Mouse (Mus musculus) frontal cortex, postnatal 36 days (tissue): Measurements from ENCODE around the gene Dpm1.

Experiments
- DNase-seq, 2 experiments: peaks; one replicate each; pipeline ENCODE4 v3.0.0; 2022; ENCODE audit warnings: low spot score in 2 of 2

Dpm1 gene

DNA sequence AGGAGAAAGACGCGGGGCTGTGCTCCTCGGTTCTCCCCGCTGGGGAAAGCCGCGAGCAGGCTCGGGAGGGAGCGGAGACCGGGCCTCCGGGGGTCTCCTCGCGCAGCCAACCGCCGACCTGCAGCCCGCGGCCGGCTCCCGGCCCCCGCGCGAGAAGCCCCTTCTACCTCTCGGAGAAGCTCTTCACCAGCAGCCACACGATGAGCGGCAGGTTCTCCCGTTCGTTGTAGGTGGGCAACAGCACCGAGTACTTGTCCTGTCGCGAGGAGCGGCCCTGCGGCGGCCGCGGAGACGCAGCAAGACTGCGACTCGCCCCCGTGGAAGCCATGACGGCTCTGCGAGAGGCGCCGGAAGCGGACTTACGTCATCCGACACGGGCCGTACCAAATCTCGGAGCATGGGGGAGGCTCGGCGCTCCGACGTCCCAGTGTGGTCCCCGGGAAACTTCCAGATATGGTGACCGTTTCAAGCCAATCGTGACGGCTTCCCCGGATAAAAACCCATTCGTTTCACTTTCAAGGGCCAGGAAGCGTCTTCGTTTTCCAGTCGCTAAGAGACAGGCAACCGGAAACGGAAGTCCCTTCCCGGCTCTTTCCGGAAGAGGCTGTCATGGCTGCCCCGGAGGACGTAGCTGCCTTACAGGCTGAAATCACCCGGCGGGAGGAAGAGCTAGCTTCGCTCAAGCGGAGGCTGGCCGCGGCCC is at the start of gene Dpm1, which contains the start of the genes Gm20716 and Mocs3:
Dpm1 (minus strand) TSS at position 566 of the 703 bp plus-strand sequence.
Gm20716 (minus strand) TSS at position 339 of the 703 bp plus-strand sequence.
Mocs3 (plus strand) TSS at position 597 of the 703 bp plus-strand sequence.
- DNase-seq = peak; percentile 92 to 93

- DNase-seq = peak; percentile 64 to 69
Measured at GRCm38 (mm10) chr2:168274374-168274935, 44.1 kb upstream of the Dpm1 start.

GRCm38 (mm10) chr2:168273387-168273786 is 43.0 kb upstream of the Dpm1 start:
- DNase-seq = no peak

DNA sequence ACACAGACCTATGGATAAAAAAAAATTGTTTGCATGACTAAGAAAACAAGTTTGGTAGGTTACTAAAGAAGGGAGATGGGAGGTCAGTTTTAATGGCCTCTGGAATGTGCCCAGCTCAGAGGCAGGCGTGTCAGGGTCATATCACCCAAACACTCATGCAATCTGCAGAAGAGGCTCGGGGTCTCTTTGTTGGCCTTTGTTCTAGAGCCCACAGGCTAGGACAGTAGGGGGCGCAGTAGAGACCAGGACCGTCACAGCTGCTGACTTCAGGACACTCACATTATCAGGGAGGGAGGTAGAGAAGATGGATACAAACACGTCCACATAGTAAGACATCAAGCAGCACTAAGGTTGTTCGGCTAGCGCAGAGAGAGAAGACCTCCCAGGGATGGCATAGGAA is 37.6 kb upstream of the Dpm1 start:
- DNase-seq = no peak

DNA sequence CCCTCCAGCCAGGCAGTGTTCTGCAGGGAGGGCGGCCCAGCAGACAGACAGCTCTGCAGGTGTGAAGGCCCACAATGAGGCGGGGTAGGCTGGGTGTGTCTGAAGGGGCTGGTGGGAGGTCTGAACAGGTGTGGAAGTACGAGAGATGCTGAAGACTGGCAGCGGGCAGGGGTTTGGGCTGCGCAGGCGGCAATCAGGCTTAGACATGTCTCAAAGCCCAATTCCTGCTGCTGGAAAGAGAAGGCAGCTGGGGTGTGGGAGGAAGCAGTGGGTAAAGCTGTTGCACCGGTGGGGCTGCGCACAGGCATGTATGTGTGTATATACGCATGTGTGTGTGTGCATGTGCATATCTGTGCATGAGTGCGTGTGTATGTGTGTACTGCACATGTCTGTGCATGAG is 30.5 kb upstream of the Dpm1 start:
- DNase-seq = peak; percentile 63 to 85

DNA sequence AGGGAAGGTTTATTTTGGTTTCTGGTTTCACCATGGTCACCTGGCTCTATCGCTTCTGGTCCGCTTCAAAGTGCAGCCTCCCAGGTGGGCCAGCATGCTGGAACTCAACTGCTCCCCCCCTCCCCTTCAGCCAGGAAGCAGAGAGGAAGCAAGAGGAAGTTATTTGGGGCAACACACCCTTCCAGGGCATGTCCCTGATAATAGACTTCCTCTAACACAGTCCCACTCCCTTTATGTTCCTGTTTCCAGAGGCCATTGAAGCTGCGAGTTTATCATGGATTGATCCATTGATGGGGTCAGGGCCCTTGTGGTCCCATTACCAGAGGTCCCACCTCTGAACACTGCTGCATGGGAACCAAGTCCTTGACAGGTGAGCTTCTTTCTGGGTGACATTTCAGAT is 29.7 kb upstream of the Dpm1 start:
- no peak for DNase-seq

GRCm38 (mm10) chr2:168259046-168259445 is 28.7 kb upstream of the Dpm1 start:
- no peak for DNase-seq

- no peak for DNase-seq
Measured at GRCm38 (mm10) chr2:168257188-168257587, 26.8 kb upstream of the Dpm1 start.

DNA sequence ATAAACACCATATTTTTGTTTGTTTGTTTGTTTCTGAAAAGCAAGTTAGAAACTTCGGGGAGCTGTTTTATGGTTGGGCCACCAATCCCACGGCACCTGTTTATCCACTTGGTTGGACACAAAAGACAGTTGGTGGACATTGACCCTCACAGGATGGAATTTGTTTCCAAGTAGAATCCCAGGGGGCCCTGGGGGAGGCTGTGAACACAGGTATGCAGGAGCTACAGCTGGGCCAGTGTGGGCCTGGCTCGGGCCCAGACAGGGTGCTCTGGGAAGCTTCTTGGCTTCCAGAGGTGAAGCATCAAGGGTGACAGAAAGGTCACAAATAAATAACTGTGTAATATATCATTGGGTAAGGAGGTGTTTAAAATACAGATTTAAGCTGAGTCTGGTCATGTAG is 26.1 kb upstream of the Dpm1 start:
- DNase-seq = no peak

DNA sequence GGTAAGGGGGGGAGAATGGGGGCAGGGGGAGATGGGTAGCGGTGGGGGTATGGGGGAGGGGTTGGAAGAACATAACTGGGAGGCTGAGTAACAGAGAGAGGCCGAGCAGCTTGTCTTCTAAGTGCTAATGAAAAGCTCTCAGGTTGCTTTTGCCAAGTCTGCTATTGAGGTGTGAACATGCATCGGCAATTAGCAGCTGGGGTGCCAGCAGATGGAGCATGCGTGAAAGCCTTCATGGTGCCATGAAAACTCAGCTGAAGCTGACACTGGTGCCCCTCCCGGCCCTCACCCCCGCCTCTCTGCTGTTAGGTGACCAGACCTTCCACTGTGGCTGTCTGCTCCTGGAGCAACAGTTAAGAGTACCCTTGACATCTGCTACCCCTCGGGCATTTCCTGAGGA is 23.4 kb upstream of the Dpm1 start:
- DNase-seq = peak in 1 of 2 experiments; percentile 66

- DNase-seq = no peak
Measured at GRCm38 (mm10) chr2:168252639-168253292, 22.4 kb upstream of the Dpm1 start.

DNA sequence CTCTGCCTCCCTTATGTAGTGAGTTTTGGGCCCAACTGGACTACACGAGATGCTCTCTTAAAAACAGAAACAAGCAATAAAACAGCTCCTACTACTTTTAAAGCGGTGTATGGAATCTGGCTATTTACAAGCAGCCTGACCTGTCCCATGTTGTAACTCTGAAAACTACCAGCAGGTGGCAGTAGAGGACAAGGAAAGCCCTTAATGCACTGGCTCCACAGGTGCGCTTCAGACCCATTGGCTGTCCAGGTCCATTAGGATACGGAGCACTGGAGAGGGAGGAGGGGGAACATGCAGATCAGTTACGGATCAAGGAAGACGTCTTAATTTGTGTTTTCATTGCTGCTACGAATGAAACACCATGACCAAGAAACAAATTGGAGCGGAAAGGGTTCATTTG is 19.9 kb upstream of the Dpm1 start:
- peak; percentile 87 to 94 for DNase-seq

GRCm38 (mm10) chr2:168248856-168249245 is 18.5 kb upstream of the Dpm1 start:
- DNase-seq = no peak

GRCm38 (mm10) chr2:168248167-168248855 is 17.9 kb upstream of the Dpm1 start:
- no peak for DNase-seq

DNA sequence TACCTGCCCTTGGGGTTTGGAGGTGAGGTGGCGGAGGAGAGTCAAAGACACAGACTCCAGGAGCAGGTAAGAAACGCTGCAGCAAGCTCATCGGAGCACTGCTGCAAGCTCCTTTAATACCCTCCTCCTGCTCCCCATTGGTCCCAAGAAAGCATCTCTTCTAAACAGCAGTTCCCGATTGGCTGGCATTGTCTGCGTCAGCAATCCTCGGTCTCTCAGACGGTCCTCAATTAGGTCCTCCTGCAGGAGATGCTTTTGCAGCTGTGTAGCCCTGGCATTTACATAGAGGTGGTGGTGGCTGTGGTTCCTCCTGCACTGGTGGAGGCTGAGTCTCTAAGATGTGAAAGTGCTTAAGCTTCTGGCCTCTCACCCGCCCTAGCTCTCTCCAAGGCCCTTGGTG is 15.2 kb upstream of the Dpm1 start:
- no peak for DNase-seq

DNA sequence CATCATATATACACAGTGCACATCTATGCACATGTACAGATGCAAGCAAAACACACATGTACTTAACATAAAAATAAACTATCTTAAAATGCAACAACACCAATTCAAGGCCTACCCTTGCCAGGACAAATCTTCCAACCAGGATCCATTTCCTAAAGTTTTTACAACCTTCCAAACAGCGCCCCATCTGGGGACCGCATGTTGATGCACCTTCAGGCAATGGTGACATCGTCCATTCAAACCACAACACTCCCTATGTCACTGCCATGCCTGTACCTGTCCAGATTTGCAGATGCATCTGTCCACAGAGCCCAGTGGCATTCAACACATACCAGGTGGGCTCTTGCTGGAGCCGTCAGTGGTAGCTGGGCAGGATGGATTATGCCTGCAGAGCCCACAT is 12.9 kb upstream of the Dpm1 start:
- DNase-seq = no peak

DNA sequence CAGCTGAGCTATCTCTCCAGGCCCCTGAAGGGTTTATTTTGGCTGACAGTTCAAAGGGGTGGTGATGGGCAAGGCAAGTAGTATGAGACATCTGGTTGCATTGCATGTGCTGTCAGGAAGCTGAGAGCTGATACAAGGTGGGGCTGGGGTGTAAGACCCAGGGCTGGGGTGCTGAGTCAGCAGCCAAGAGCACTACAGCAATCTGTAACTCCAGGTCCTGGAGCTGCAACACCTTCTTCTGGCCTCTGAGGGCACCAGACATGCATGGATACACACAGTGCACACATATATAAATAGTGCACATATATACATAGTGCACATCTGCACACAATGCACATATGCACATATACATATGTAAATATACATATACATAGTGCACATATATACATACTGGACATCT is 12.4 kb upstream of the Dpm1 start:
- DNase-seq = no peak

DNA sequence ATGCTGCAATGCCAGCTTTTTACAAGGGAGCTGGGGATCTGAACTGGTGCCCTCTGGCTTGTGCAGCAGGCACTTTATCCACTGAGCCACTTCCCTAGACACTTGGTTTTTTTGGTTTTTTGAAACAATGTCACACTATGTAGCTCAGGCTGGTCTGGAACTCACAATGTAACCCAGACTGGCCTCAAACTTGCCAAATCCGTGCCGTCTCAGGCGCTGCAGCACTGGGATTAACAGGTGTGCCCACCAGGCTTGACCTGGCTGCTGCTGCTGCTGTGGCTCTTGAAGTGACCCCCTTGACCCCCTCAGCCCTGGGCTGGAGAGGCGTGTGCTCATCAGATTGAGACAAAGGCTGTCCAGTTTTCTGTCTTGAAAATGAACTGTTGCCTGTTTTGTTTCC is 7.9 kb upstream of the Dpm1 start:
- DNase-seq = no peak

- no peak for DNase-seq
Measured at GRCm38 (mm10) chr2:168233286-168233685, 2.9 kb upstream of the Dpm1 start.

GRCm38 (mm10) chr2:168231471-168231829 is 1.1 kb upstream of the Dpm1 start:
- DNase-seq = no peak

GRCm38 (mm10) chr2:168230773-168231470 is 531 bp upstream of the Dpm1 start:
- no peak for DNase-seq
